Mouse (Mus musculus): ENCODE measurements around the gene Krt27.
A peak's percentile ranks its signal among the peaks of the same experiment; 100 is the strongest.

Krt27 gene

DNA sequence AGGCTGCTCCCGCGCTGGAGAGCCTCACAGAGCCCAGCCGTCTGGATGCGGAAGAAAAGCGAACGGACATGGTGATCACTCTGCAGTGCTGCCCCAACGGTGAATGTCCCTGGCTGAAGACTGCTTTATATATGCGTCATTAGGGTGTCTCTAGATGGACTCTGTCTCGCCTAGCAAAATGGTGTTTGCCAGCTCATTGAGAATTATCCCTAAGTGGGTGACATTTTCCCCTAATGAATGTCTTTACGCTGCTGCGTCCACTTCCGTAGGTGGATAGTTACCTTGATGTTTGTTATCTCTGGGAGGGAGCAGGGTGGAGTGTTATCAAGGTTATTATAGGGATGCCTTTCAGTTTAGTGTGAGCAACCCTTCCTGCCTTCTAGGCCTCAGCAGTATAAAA is at the start of gene Krt27:
Gene Krt27, minus strand, starts transcription at position 101 of the 400 bp plus-strand sequence.
- DNase-seq, result no peak

DNA sequence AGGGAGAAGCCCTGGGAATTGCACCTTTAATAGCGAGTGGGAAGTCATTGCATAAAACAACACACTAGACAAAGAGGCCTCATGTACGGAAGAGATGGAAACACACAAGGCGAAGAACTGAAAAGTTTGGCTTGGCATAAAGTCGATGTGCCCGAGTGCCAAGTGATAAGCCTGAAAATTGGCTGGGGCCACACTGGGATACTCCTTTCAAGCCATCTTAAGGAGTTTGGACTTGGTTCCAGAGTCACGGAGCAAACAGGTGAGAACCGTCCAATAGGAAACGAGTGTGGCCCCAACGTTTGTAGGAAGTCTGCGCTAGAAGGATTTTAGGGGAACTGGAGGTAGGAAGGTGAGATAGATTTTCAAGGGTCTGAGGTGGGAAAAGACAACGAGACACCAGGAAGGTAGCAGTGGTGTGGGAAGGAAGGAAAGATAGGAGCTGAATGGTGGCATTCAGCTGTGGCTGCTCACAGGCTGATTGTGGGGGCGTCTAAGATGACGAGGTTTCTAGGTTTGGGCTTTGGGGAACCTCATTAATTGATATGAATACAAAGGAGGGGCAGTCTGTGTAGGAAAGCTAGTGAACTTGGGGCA is 49.1 kb upstream of the Krt27 start:
- no peak for DNase-seq

GRCm38 (mm10) chr11:99398832-99399231 is 47.9 kb upstream of the Krt27 start:
- DNase-seq, result no peak

- DNase-seq, result no peak
These were observed 47.2 kb upstream of the Krt27 start for GRCm38 (mm10) chr11:99398084-99398483.

DNA sequence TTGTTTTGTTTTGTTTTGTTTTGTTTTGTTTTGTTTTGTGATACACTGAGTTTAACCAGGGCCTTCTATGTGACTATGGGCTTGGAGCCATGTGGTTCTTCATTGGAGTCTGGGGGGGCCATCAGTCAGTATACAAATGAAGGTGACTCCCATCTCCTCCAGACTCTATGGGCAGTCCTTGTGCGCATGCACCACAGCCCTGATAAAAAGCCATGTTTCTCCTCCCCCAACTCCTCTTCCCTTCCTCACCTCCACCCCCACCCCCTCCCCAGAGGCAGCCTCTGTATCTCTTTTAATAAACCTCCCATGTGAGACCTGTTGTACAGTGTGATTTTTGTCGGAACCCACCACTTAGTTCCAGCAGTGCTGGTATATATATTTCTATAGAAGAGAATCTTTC is 45.8 kb upstream of the Krt27 start:
- DNase-seq, result no peak

- DNase-seq, result no peak
These were observed 45.1 kb upstream of the Krt27 start for GRCm38 (mm10) chr11:99396034-99396433.

DNA sequence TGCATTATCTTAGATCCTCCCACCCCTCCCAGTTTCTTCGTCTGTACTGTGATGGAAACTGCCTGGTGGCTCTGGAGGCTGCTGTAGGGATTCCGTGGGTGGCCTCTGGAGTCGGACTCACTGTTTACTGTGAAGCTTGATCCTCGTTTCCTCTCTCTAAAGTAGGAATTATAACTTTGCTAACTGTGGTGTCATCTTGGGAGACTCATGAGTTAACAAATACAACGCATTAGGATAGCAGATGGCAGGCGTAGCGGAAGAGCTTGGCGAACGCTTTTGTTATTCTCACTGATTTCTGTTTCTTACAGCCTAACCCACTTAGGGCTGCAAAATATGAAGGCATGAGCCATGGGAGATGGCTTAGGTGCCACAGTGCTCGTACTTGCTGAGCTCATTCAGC is 41.6 kb upstream of the Krt27 start:
- no peak for DNase-seq

GRCm38 (mm10) chr11:99391375-99391774 is 40.5 kb upstream of the Krt27 start:
- DNase-seq, result no peak

DNA sequence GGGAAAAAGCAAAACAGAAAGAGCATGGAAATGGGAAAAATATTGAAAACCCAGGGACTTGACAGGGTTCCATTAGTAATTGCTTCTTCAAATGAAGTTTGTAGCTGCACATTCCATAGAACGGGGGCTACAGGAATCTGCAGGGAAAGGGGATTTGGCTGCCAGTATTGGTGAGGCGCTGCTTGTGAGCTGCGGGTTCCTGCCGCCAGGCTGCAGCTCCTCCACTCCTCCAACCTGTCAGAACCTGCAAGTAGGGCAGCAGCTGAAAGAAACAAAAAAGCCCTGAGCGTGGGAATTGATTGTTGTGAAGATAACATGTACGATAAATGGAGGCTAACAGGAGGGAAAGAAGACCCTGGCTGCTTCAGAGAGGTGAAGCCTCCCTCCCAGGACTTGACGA is 40.0 kb upstream of the Krt27 start:
- DNase-seq, result no peak

- DNase-seq, result no peak
These were observed 38.4 kb upstream of the Krt27 start, which contains the start of gene Krt10 for GRCm38 (mm10) chr11:99389264-99389663. Gene Krt10 (minus strand): TSS chr11:99389364.

- DNase-seq, result no peak
These were observed 37.8 kb upstream of the Krt27 start for GRCm38 (mm10) chr11:99388661-99389060.

DNA sequence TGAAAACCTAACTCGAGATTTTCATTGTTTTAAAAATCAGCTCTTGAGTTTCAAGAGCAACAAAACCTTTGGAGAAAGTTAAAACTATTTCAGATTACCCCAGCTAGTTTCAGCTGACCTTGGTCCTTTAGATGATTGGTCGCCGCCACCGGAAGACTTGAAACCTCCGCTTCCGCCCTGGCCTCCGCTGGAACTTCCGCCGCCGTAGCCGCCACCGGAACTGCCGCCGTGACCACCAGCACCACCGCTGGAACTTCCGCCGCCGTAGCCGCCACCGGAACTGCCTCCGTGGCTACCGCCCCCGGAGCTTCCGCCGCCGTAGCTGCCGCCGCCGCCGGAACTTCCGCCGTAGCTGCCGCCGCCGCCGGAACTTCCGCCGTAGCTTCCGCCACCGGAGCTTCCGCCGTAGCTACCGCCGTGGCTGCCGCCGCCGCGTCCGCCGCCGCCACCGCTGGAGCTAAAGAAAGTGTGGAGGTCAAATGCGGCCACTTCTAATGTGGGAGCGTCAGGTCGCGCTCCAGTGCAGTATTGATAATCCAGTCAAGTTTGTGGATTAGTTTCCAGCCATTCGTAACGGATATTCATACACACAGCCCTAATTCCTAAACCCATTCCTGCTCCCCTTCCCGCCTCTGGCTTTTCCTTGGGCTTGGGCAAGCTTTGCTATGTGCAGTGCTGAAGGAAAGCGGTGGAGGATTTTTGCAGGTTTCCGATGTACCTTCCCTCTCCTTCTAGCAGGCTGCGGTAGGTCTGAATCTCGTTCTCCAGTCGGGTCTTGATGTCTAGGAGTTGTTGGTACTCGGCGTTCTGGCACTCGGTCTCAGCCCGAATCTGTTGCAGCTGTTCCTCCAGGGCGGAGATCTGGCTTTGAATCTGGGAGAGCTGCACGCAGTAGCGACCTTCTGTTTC is 35.2 kb upstream of the Krt27 start:
- peak; percentile 93 for DNase-seq

GRCm38 (mm10) chr11:99379568-99379967 is 28.7 kb upstream of the Krt27 start:
- peak; percentile 80 for DNase-seq

- DNase-seq, result no peak
These were observed 23.9 kb upstream of the Krt27 start, which contains the start of gene Krt28 for GRCm38 (mm10) chr11:99374803-99375202. Gene Krt28 (minus strand): TSS chr11:99374903.

DNA sequence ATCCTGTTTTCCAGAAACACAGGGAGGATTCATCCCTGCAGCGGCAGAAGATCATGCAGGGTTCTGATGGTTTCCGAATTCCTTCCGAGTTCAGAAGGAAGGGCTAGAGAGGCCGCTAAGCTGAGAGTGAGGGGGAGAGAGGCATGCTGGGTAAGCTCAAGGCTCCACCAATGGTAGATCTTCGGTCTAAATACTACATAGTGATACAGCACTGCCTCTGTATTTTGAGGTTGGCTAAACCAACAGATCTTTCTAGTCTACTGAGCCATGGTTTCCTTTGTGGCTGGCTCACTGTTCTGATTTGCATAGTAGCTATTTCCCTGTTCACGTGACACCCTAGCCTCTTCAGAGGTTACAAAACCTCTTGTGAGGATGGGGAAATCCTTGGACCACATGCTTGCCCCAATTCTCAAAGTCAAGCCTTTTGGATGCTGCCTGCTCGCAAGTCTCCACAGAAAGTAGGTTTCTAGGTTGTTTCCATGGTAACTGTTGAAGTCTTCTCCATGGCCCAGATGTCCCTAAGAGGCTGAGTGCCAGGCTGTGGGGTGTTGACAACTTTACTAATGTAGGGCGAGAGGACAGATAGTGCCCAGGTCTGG is 19.0 kb upstream of the Krt27 start:
- no peak for DNase-seq

- peak; percentile 24 for DNase-seq
These were observed 18.3 kb upstream of the Krt27 start for GRCm38 (mm10) chr11:99369229-99369628.

DNA sequence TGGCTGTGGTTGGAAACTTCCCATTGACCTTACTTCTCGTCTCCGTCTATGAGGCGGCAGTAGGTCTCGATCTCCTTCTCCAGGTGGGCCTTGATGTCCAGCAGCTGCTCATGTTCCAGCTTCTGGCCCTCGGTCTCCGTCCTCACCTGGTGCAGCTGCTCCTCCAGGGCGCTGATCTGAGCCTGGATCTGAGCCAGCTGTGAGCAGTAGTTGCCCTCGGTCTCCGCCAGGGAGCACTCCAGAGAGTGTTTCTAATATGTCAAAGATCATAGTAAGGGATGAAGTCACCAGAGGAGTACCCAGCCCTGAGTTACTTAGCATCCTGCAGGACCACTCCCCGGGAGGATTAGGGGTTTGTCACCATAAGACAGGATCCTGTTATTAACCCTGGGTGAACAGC is 15.9 kb upstream of the Krt27 start:
- peak; percentile 22 for DNase-seq

DNA sequence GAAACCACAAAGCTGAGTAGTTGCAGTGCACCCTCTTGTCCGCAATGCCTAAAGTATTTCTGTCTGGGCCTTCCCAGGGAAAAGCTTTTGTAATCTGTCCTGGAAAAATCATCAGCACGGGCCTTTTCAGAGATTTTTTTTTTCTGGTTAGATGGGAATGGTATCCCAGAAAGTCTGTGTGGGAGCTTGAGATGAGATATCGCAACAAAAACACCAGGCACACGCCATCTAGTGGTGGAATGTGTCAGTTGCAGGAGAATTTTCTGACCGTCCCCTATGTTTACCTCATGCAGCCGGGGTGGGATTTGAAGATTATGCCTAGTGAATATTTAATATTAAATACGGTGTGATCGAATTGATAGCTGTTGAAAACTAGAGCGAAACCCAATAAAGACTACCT is 13.5 kb upstream of the Krt27 start:
- DNase-seq, result peak; percentile 28

- DNase-seq, result no peak
These were observed 10.5 kb upstream of the Krt27 start for GRCm38 (mm10) chr11:99361423-99361822.

GRCm38 (mm10) chr11:99339299-99339847 is 11.5 kb downstream of the Krt27 start:
- no peak for DNase-seq

- no peak for DNase-seq
These were observed 13.0 kb downstream of the Krt27 start, which contains the start of gene Krt26 for GRCm38 (mm10) chr11:99337866-99338265. Gene Krt26 (minus strand): TSS chr11:99337966.

GRCm38 (mm10) chr11:99333426-99333825 is 17.5 kb downstream of the Krt27 start:
- DNase-seq, result peak; percentile 30

- DNase-seq, result no peak
These were observed 21.2 kb downstream of the Krt27 start for GRCm38 (mm10) chr11:99329655-99330054.
